In genomic region chr2:91729571-91729970, GRCm38 (mm10) we compare ENCODE assay signal across 7 mouse cellular contexts. TPM values are rescaled to one million over a fixed set of nuclear protein-coding genes. Genes with fewer than 3 reads are reported as not detected.
DNase-seq lines count a peak whose midpoint lies in the region; ATAC-seq and TF ChIP-seq lines count a peak whose summit lies in the region.

No protein-coding gene starts in this region.

- peak overlapping the region; percentile 73 for H3K4me2 ChIP-seq in lung, postnatal 0 days (replicated peaks; ENCODE audit: low read depth, low read length)
- H3K4me2 ChIP-seq in forebrain, embryonic 13.5 days = peak overlapping the region; percentile 81
- peak overlapping the region; percentile 55 for H3K4me2 ChIP-seq in limb, embryonic 15.5 days
- peak overlapping the region; percentile 44 for H3K4me2 ChIP-seq in stomach, postnatal 0 days (replicated peaks; ENCODE audit: low read depth)

- no peaks in the 10 kb centered on the region for H3K27me3 ChIP-seq in lung, postnatal 0 days (replicated peaks; ENCODE audit: insufficient read depth, low read length)
- H3K27me3 ChIP-seq in forebrain, embryonic 13.5 days = 0 out of 2 replicates have a peak, but pooled peaks cover 7% of the 10 kb centered on the region
- 0 out of 2 replicates have a peak, but pooled peaks cover 5% of the 10 kb centered on the region for H3K27me3 ChIP-seq in limb, embryonic 15.5 days
- no peaks in the 10 kb centered on the region for H3K27me3 ChIP-seq in stomach, postnatal 0 days (ENCODE audit: control insufficient read depth, insufficient read depth, low read length)

- H3K4me1 ChIP-seq in lung, postnatal 0 days (ENCODE audit: insufficient read depth, low read depth, low read length) = no peaks in the 10 kb centered on the region
- peaks cover 12% of the 10 kb centered on the region for H3K4me1 ChIP-seq in forebrain, embryonic 13.5 days
- H3K4me1 ChIP-seq in limb, embryonic 15.5 days = no peaks in the 10 kb centered on the region
- no peaks in the 10 kb centered on the region for H3K4me1 ChIP-seq in stomach, postnatal 0 days (replicated peaks; ENCODE audit: control insufficient read depth, insufficient read depth)

- H3K9me3 ChIP-seq in lung, postnatal 0 days (ENCODE audit: low read length) = no peaks in the 10 kb centered on the region
- no peaks in the 10 kb centered on the region for H3K9me3 ChIP-seq in forebrain, embryonic 13.5 days (replicated peaks)
- no peaks in the 10 kb centered on the region for H3K9me3 ChIP-seq in limb, embryonic 15.5 days
- no peaks in the 10 kb centered on the region for H3K9me3 ChIP-seq in stomach, postnatal 0 days (ENCODE audit: control insufficient read depth, low read length)

- 18% methylated on average over 4 of the region's 4 CpGs for WGBS in lung, postnatal 0 days
- 21% methylated on average over 4 of the region's 4 CpGs for WGBS in forebrain, embryonic 13.5 days
- 18% methylated on average over 4 of the region's 4 CpGs for WGBS in limb, embryonic 15.5 days
- 14% methylated on average over 4 of the region's 4 CpGs for WGBS in stomach, postnatal 0 days

- H3K4me3 ChIP-seq in lung, postnatal 0 days (ENCODE audit: low read depth, low read length) = peak overlapping the region; percentile 99
- H3K4me3 ChIP-seq in forebrain, embryonic 13.5 days = peak overlapping the region; percentile 100
- peak overlapping the region; percentile 97 for H3K4me3 ChIP-seq in limb, embryonic 15.5 days
- H3K4me3 ChIP-seq in stomach, postnatal 0 days (ENCODE audit: low read depth, low read length) = peak overlapping the region; percentile 99

- TF ChIP-seq CTCF in lung, postnatal 0 days (IDR thresholded peaks at IDR 0.05) = no peak
- TF ChIP-seq CTCF in stomach, postnatal 0 days (IDR thresholded peaks at IDR 0.05; ENCODE audit: low read depth) = no peak

- TF ChIP-seq EP300 in lung, postnatal 0 days (IDR thresholded peaks at IDR 0.05) = no peak
- TF ChIP-seq EP300 in stomach, postnatal 0 days (optimal IDR thresholded peaks at IDR 0.05) = no peak

- ATAC-seq in lung, postnatal 0 days = no peak
- ATAC-seq in forebrain, embryonic 13.5 days = peak; percentile 54; the same call in 1 of the 2 replicates
- ATAC-seq in limb, embryonic 15.5 days (ENCODE audit: insufficient number of reproducible peaks, low FRiP score, low TSS enrichment, low read depth) = no peak
- 0 out of 2 replicates have a peak, but pooled peaks have one; percentile 5 for ATAC-seq in stomach, postnatal 0 days (ENCODE audit: low FRiP score, low TSS enrichment)

- no peak overlapping the region for H3K9ac ChIP-seq in lung, postnatal 0 days (replicated peaks; ENCODE audit: low read depth)
- no peak overlapping the region; the same call in 1 of the 2 replicates for H3K9ac ChIP-seq in forebrain, embryonic 13.5 days
- H3K9ac ChIP-seq in limb, embryonic 15.5 days = no peak overlapping the region
- H3K9ac ChIP-seq in stomach, postnatal 0 days (ENCODE audit: low read length) = no peak overlapping the region

- H3K36me3 ChIP-seq in lung, postnatal 0 days (ENCODE audit: insufficient read depth, low read length) = no peaks in the 10 kb centered on the region
- H3K36me3 ChIP-seq in forebrain, embryonic 13.5 days (ENCODE audit: poor library complexity, severe bottlenecking) = no peaks in the 10 kb centered on the region
- H3K36me3 ChIP-seq in limb, embryonic 15.5 days = 0 out of 2 replicates have a peak, but pooled peaks cover 3% of the 10 kb centered on the region
- no peaks in the 10 kb centered on the region for H3K36me3 ChIP-seq in stomach, postnatal 0 days (ENCODE audit: control insufficient read depth, insufficient read depth, low read length)

- no peak overlapping the region for H3K27ac ChIP-seq in lung, postnatal 0 days (ENCODE audit: low read length)
- no peak overlapping the region for H3K27ac ChIP-seq in forebrain, embryonic 13.5 days
- H3K27ac ChIP-seq in limb, embryonic 15.5 days = peak overlapping the region; percentile 95; the same call in 1 of the 2 replicates
- H3K27ac ChIP-seq in stomach, postnatal 0 days (replicated peaks) = no peak overlapping the region

- DNase-seq in lung, postnatal 0 days (ENCODE audit: low spot score) = no peak
- DNase-seq in lung, postnatal 25 days (ENCODE audit: low spot score) = no peak
- DNase-seq in stomach, postnatal 0 days (ENCODE audit: low spot score) = no peak
- no peak for DNase-seq in urinary bladder, postnatal 14 days (ENCODE audit: low spot score)
- no peak for DNase-seq in adrenal gland, adult 2 months

RNA-seq across cellular contexts. Expression of gene Ambra1, which starts 0.4 kb away (rescaled TPM):
- polyA plus RNA-seq in lung, postnatal 0 days (2015; fragmentation: Nextera tagmentation; extraction: Ambion mirVana) = 7.1 and 7.3 TPM in 2 replicates
- polyA plus RNA-seq in forebrain, embryonic 13.5 days (2015; fragmentation: Nextera tagmentation; extraction: Ambion mirVana) = 16.2 and 21.2 TPM in 2 replicates
- polyA plus RNA-seq in limb, embryonic 15.5 days (2015; fragmentation: Nextera tagmentation; extraction: Ambion mirVana) = 15.5 and 17.1 TPM in 2 replicates
- polyA plus RNA-seq in stomach, postnatal 0 days (2015; fragmentation: Nextera tagmentation; extraction: Ambion mirVana) = 5.7 and 6.3 TPM in 2 replicates
- 10 to 100 TPM; 31.0 to 34.1 TPM for total RNA-seq in adrenal gland, adult 2 months (2021)
- polyA plus RNA-seq in adrenal gland, adult 2 months (2012; rRNA removed) = 23.8 and 29.8 TPM in 2 replicates

RNA-seq across cellular contexts. Expression of gene Harbi1, which starts 18.9 kb away (rescaled TPM):
- 11.5 and 12.2 TPM in 2 replicates for polyA plus RNA-seq in lung, postnatal 0 days (2015; fragmentation: Nextera tagmentation; extraction: Ambion mirVana)
- polyA plus RNA-seq in forebrain, embryonic 13.5 days (2015; fragmentation: Nextera tagmentation; extraction: Ambion mirVana) = 21.2 and 22.0 TPM in 2 replicates
- polyA plus RNA-seq in limb, embryonic 15.5 days (2015; fragmentation: Nextera tagmentation; extraction: Ambion mirVana) = 20.9 and 21.9 TPM in 2 replicates
- polyA plus RNA-seq in stomach, postnatal 0 days (2015; fragmentation: Nextera tagmentation; extraction: Ambion mirVana) = 10.5 and 12.3 TPM in 2 replicates
- 10 to 100 TPM in 1 of 2 experiments, 1 to 10 TPM in 1; 6.8 to 12.0 TPM for total RNA-seq in adrenal gland, adult 2 months (2021)
- polyA plus RNA-seq in adrenal gland, adult 2 months (2012; rRNA removed) = 1.8 and 2.0 TPM in 2 replicates

RNA-seq across cellular contexts. Expression of gene Atg13, which starts 19.2 kb away (rescaled TPM):
- 23.1 and 26.2 TPM in 2 replicates for polyA plus RNA-seq in lung, postnatal 0 days (2015; fragmentation: Nextera tagmentation; extraction: Ambion mirVana)
- polyA plus RNA-seq in forebrain, embryonic 13.5 days (2015; fragmentation: Nextera tagmentation; extraction: Ambion mirVana) = 29.4 and 33.0 TPM in 2 replicates
- polyA plus RNA-seq in limb, embryonic 15.5 days (2015; fragmentation: Nextera tagmentation; extraction: Ambion mirVana) = 32.3 and 33.7 TPM in 2 replicates
- 23.2 and 24.2 TPM in 2 replicates for polyA plus RNA-seq in stomach, postnatal 0 days (2015; fragmentation: Nextera tagmentation; extraction: Ambion mirVana)
- total RNA-seq in adrenal gland, adult 2 months (2021) = 10 to 100 TPM; 58.5 to 61.7 TPM
- 43.9 and 59.4 TPM in 2 replicates for polyA plus RNA-seq in adrenal gland, adult 2 months (2012; rRNA removed)

Comparison
In these comparisons a context has a peak if more than half of its experiments do, and no peak if none do; other contexts are left out.
1. ATAC-seq: peak in forebrain, embryonic 13.5 days (single experiment) and stomach, postnatal 0 days (single experiment); none in lung, postnatal 0 days (single experiment) and limb, embryonic 15.5 days (single experiment).
2. Peak in every context shown above with its lines, with median percentiles within 50 percentile points of each other: H3K4me2 ChIP-seq and H3K4me3 ChIP-seq.